Mouse (Mus musculus) CH12.LX (cell line): ENCODE results near the gene Wipi2. TPM values are rescaled to one million over a fixed set of nuclear protein-coding genes. Genes with fewer than 3 reads are reported as not detected.

Source experiments
- DNase-seq: peaks from one replicate; pipeline ENCODE4 v3.0.0-alpha.2; 2013; ENCODE audit errors: extremely low read depth
- H3K27ac ChIP-seq: 2 replicates; pipeline ENCODE4 v1.5.1; 2012; ENCODE audit warnings: low read depth, mild to moderate bottlenecking, control low read depth, moderate library complexity; ENCODE audit not compliant: insufficient read depth
- H3K27me3 ChIP-seq: replicated peaks from 2 replicates; pipeline ENCODE3; 2012; ENCODE audit warnings: inconsistent platforms
- H3K36me3 ChIP-seq, 2 experiments: replicated peaks in 1 of 2; 2 replicates each; pipeline versions ENCODE3 to v1.6.1; 2012; ENCODE audit warnings: inconsistent platforms in 1 of 2, low read length in 1 of 2, mild to moderate bottlenecking in 1 of 2, mixed read lengths in 1 of 2, moderate library complexity in 1 of 2; ENCODE audit not compliant: control insufficient read depth in 1 of 2, insufficient read depth in 1 of 2
- H3K4me1 ChIP-seq, 2 experiments: 2 replicates each; pipeline ENCODE4 v1.6.1; 2012; ENCODE audit warnings: inconsistent platforms in 1 of 2, moderate library complexity in 1 of 2; ENCODE audit not compliant: insufficient read depth in 2 of 2, control insufficient read depth in 1 of 2
- H3K4me2 ChIP-seq: 2 replicates; pipeline ENCODE4 v1.6.1; 2012; ENCODE audit warnings: low read depth, mild to moderate bottlenecking, control low read depth; ENCODE audit not compliant: poor library complexity, insufficient read depth, severe bottlenecking
- H3K4me3 ChIP-seq, 3 experiments: fragments of 150-350 bp in 1 of 3; sonication (generic) in 1 of 3; replicated peaks in 1 of 3; 2 replicates each; pipeline versions ENCODE3 to v1.5.1; 2011 to 2012; ENCODE audit warnings: low read depth in 2 of 3, low read length in 2 of 3, mild to moderate bottlenecking in 2 of 3, moderate library complexity in 2 of 3, control low read depth in 1 of 3, improper control_type of control experiment in 1 of 3, inconsistent platforms in 1 of 3, mixed read lengths in 1 of 3; ENCODE audit not compliant: poor library complexity in 1 of 3
- H3K79me2 ChIP-seq: replicated peaks from 2 replicates; pipeline ENCODE4 v1.6.1; 2012; ENCODE audit warnings: mild to moderate bottlenecking, moderate library complexity; ENCODE audit not compliant: control insufficient read depth, poor library complexity, insufficient read depth, severe bottlenecking; ENCODE audit errors: extremely low read depth
- H3K9ac ChIP-seq: 2 replicates; pipeline ENCODE4 v1.6.1; 2012; ENCODE audit warnings: low read depth, mild to moderate bottlenecking, control low read depth, moderate library complexity; ENCODE audit not compliant: insufficient read depth
- H3K9me3 ChIP-seq: replicated peaks from 2 replicates; pipeline ENCODE3; 2012; ENCODE audit warnings: low read length, inconsistent platforms, mixed read lengths
- BHLHE40 ChIP-seq: IDR thresholded peaks from 2 replicates; pipeline ENCODE4 v1.6.1; 2011; ENCODE audit warnings: mild to moderate bottlenecking, low read depth, low read length, improper control_type of control experiment
- CHD1 ChIP-seq: IDR thresholded peaks from 2 replicates; pipeline ENCODE4 v1.6.1; 2012; ENCODE audit warnings: low read depth, low read length, improper control_type of control experiment, inconsistent platforms
- CTCF ChIP-seq, 2 experiments: IDR thresholded peaks in 1 of 2; conservative IDR thresholded peaks in 1 of 2; 2 replicates each; pipeline ENCODE4 v1.5.1; 2011 to 2012; ENCODE audit warnings: low read depth in 2 of 2, low read length in 2 of 2, improper control_type of control experiment in 1 of 2, inconsistent platforms in 1 of 2, mild to moderate bottlenecking in 1 of 2, moderate library complexity in 1 of 2
- E2F4 ChIP-seq: IDR thresholded peaks from 2 replicates; pipeline ENCODE4 v1.6.1; 2011; ENCODE audit warnings: low read depth, low read length, improper control_type of control experiment; ENCODE audit not compliant: insufficient replicate concordance
- ELF1 ChIP-seq: IDR thresholded peaks from 2 replicates; pipeline ENCODE4 v1.6.1; 2014; ENCODE audit warnings: low read depth, mild to moderate bottlenecking, inconsistent platforms, low read length, improper control_type of control experiment
- HCFC1 ChIP-seq: IDR thresholded peaks from 2 replicates; pipeline ENCODE4 v1.6.1; 2012; ENCODE audit warnings: low read depth, mild to moderate bottlenecking, inconsistent platforms, low read length, improper control_type of control experiment
- JUND ChIP-seq: conservative IDR thresholded peaks from 2 replicates; pipeline ENCODE4 v1.6.1; 2011; ENCODE audit warnings: low read depth, low read length, improper control_type of control experiment
- KAT2A ChIP-seq: IDR thresholded peaks from 2 replicates; pipeline ENCODE4 v1.6.1; 2012; ENCODE audit warnings: low read length, improper control_type of control experiment, inconsistent platforms; ENCODE audit not compliant: insufficient replicate concordance
- MAFK ChIP-seq: IDR thresholded peaks from 2 replicates; pipeline ENCODE4 v1.6.1; 2011; ENCODE audit warnings: low read length, improper control_type of control experiment; ENCODE audit not compliant: insufficient replicate concordance
- MAZ ChIP-seq: IDR thresholded peaks from 2 replicates; pipeline ENCODE4 v1.6.1; 2012; ENCODE audit warnings: low read depth, mild to moderate bottlenecking, inconsistent platforms, low read length, improper control_type of control experiment, moderate library complexity
- MXI1 ChIP-seq: IDR thresholded peaks from 2 replicates; pipeline ENCODE4 v1.6.1; 2011; ENCODE audit warnings: mild to moderate bottlenecking, low read depth, low read length, improper control_type of control experiment
- MYC ChIP-seq: IDR thresholded peaks from 2 replicates; pipeline ENCODE4 v1.6.1; 2011; ENCODE audit warnings: low read depth, mild to moderate bottlenecking, improper control_type of control experiment, low read length
- NELFE ChIP-seq: IDR thresholded peaks from 2 replicates; pipeline ENCODE4 v1.6.1; 2011; ENCODE audit warnings: low read depth, low read length, improper control_type of control experiment
- PAX5 ChIP-seq: IDR thresholded peaks from 2 replicates; pipeline ENCODE4 v1.6.1; 2012; ENCODE audit warnings: low read length, inconsistent platforms, mixed read lengths
- POLR2AphosphoS2 ChIP-seq: IDR thresholded peaks from 2 replicates; pipeline ENCODE4 v1.6.1; 2011; ENCODE audit warnings: low read depth, low read length, improper control_type of control experiment
- SMC3 ChIP-seq: IDR thresholded peaks from 2 replicates; pipeline ENCODE4 v1.6.1; 2011; ENCODE audit warnings: low read depth, low read length, improper control_type of control experiment
- TBP ChIP-seq: conservative IDR thresholded peaks from 2 replicates; pipeline ENCODE4 v1.6.1; 2011; ENCODE audit warnings: low read depth, low read length, improper control_type of control experiment
- UBTF ChIP-seq: IDR thresholded peaks from 2 replicates; pipeline ENCODE4 v1.6.1; 2012; ENCODE audit warnings: low read depth, mild to moderate bottlenecking, inconsistent platforms, low read length, improper control_type of control experiment, moderate library complexity
- USF2 ChIP-seq: conservative IDR thresholded peaks from 2 replicates; pipeline ENCODE4 v1.6.1; 2011; ENCODE audit warnings: low read depth, low read length, improper control_type of control experiment
- ZKSCAN1 ChIP-seq: IDR thresholded peaks from 2 replicates; pipeline ENCODE4 v1.6.1; 2012; ENCODE audit warnings: low read depth, inconsistent platforms, low read length, improper control_type of control experiment, borderline replicate concordance
- ZMIZ1 ChIP-seq: IDR thresholded peaks from 2 replicates; pipeline ENCODE4 v1.6.1; 2012; ENCODE audit warnings: low read depth, mild to moderate bottlenecking, inconsistent platforms, low read length, improper control_type of control experiment
- dilution Hi-C: fragments of 300-500 bp; cut with MboI; formaldehyde crosslinking; loops from 2 replicates; pipeline ENCODE4 v1.14.3; 2020; ENCODE audit warnings: low sequenced_read_pairs; ENCODE audit not compliant: extremely low pct_unique_long_range_greater_than_20kb, extremely low pct_ligation_motif_present
- in situ Hi-C: fragments of 300-500 bp; cut with MboI; formaldehyde crosslinking; loops from 3 replicates; pipeline ENCODE4 v1.14.3; 2019; ENCODE audit warnings: low sequenced_read_pairs, low pct_ligation_motif_present, low pct_unique_long_range_greater_than_20kb, mixed read lengths
- polyA plus RNA-seq: library from polyadenylated mRNA; unstranded; fragments of >175 nt; gene quantifications from 2 replicates; pipeline ENCODE4 v1.2.1, GENCODE M21; 2012; ENCODE audit warnings: low read depth; ENCODE audit not compliant: insufficient read length
- total RNA-seq, 2 experiments: library from RNA; depleted of rRNA; stranded (reverse); fragments of 300-350 nt in 1 of 2; fragments of >200 nt in 1 of 2; gene quantifications; 2 replicates each; pipeline ENCODE4 v1.2.3; 2012 to 2014

Wipi2 gene
- total and polyA plus RNA-seq, 3 experiments, result 38.0 to 47.4 (median 43.4) TPM

- Histone ChIP-seq H3K36me3 (peaks cover 47 to 79% of the 10 kb centered on the region in 2 experiments), H3K4me1 (peaks cover 2 to 32% of the 10 kb centered on the region in 2 experiments; a peak in 2 of 4 replicates), H3K4me3 (no peak overlapping the region), H3K79me2 (peaks cover 6% of the 10 kb centered on the region), H3K9ac (no peak overlapping the region), H3K27me3 (no peaks in the 10 kb centered on the region), H3K4me2 (no peak overlapping the region), H3K27ac (no peak overlapping the region), H3K9me3 (no peaks in the 10 kb centered on the region)
- dilution Hi-C loops (no loop called here), in situ Hi-C loops (no loop called here)
- no peak for TF ChIP-seq JUND
- TF ChIP-seq CTCF (conservative IDR thresholded peaks at IDR 0.05 in 1 of 2, IDR thresholded peaks at IDR 0.05 in 1 of 2; ENCODE audit: low read depth in 2 of 2, low read length in 2 of 2), result no peak
- no peak for TF ChIP-seq ZKSCAN1
- TF ChIP-seq UBTF, result no peak
- TF ChIP-seq HCFC1, result no peak
- DNase-seq, result no peak
Observed at GRCm38 (mm10) chr5:142637823-142638222, 10.3 kb downstream of the Wipi2 start.

- in situ Hi-C loops, result no loop called here
- no peak for DNase-seq
- no peak for TF ChIP-seq PAX5
- no peak for TF ChIP-seq MXI1
- TF ChIP-seq JUND, result no peak
- no peak for TF ChIP-seq POLR2AphosphoS2
- TF ChIP-seq NELFE, result no peak
- no peak for TF ChIP-seq MYC
- TF ChIP-seq CHD1, result no peak
- no peak for TF ChIP-seq ZMIZ1
- TF ChIP-seq TBP, result no peak
- no peak for TF ChIP-seq MAFK
- TF ChIP-seq USF2, result no peak
- TF ChIP-seq SMC3, result no peak
- TF ChIP-seq BHLHE40, result no peak
- no peak for TF ChIP-seq HCFC1
- TF ChIP-seq KAT2A, result no peak
- TF ChIP-seq E2F4, result no peak
- TF ChIP-seq ELF1, result no peak
- TF ChIP-seq MAZ, result no peak
- dilution Hi-C loops, result no loop called here
- Histone ChIP-seq H3K27ac (no peak overlapping the region), H3K4me3 (no peak overlapping the region), H3K9me3 (no peaks in the 10 kb centered on the region), H3K36me3 (peaks cover 34 to 75% of the 10 kb centered on the region in 2 experiments), H3K4me1 (peaks cover 2 to 35% of the 10 kb centered on the region in 2 experiments; a peak in 2 of 4 replicates), H3K27me3 (no peaks in the 10 kb centered on the region), H3K79me2 (no peaks in the 10 kb centered on the region; the same call in none of the 2 replicates), H3K9ac (no peak overlapping the region), H3K4me2 (no peak overlapping the region)
Observed at GRCm38 (mm10) chr5:142640088-142640487, 12.6 kb downstream of the Wipi2 start.
